Mouse (Mus musculus) liver, embryonic 14.5 days (tissue): Measurements from ENCODE around the gene Aup1.

Experiments used
- CTCF ChIP-seq: IDR thresholded peaks from 2 replicates; pipeline ENCODE4 v1.5.1; 2016; ENCODE audit warnings: antibody characterized with exemption, low read depth, control low read depth
- EP300 ChIP-seq: IDR thresholded peaks from 2 replicates; pipeline ENCODE4 v1.6.1; 2016; ENCODE audit warnings: antibody characterized with exemption, low read depth

DNA sequence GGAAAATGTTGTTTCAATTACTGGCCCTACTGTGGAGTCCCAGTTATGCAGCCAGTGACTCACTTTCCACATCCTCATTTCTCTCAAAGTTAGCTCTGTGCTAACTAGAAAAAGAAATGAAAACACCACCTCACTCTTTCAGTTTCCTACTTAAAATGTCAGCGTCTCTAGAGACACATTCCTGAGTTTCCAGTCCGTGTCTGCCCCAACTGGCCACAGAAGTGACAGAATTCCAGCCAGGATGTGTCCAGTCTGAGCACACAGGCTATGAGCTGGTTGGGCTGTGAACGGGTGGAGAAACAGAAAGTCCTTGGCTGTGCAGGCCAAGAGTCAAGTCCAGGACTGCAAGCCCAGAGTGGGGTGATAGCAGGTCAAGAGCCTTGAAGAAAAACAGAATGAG, 37.1 kb upstream of the Aup1 start:
- TF ChIP-seq CTCF (no peak), EP300 (no peak)
